Mouse (Mus musculus): ENCODE data around the gene Creb5.

Gene Creb5

GRCm38 (mm10) chr6:53583234-53583875, 296.3 kb downstream of the Creb5 start:
- DNase-seq (ENCODE audit: low read depth in 1 of 2, low spot score in 2 of 2) = no peak

GRCm38 (mm10) chr6:53584718-53585405, 297.8 kb downstream of the Creb5 start:
- DNase-seq (ENCODE audit: low read depth in 1 of 2, low spot score in 2 of 2) = no peak

GRCm38 (mm10) chr6:53589746-53590145, 302.7 kb downstream of the Creb5 start:
- DNase-seq (ENCODE audit: low read depth in 1 of 2, low spot score in 2 of 2) = peak in 1 of 2 experiments; percentile 7

GRCm38 (mm10) chr6:53592230-53592629, 305.2 kb downstream of the Creb5 start:
- peak; percentile 29 to 30 for DNase-seq (ENCODE audit: low read depth in 1 of 2, low spot score in 2 of 2)

- no peak for DNase-seq (ENCODE audit: low read depth in 1 of 2, low spot score in 2 of 2)
These were observed 306.5 kb downstream of the Creb5 start for GRCm38 (mm10) chr6:53593603-53594002.

GRCm38 (mm10) chr6:53594316-53594715, 307.2 kb downstream of the Creb5 start:
- no peak for DNase-seq (ENCODE audit: low read depth in 1 of 2, low spot score in 2 of 2)

GRCm38 (mm10) chr6:53596402-53596801, 309.3 kb downstream of the Creb5 start:
- no peak for DNase-seq (ENCODE audit: low read depth in 1 of 2, low spot score in 2 of 2)

GRCm38 (mm10) chr6:53603041-53603440, 316.0 kb downstream of the Creb5 start:
- no peak for DNase-seq (ENCODE audit: low read depth in 1 of 2, low spot score in 2 of 2)

- no peak for DNase-seq (ENCODE audit: low read depth in 1 of 2, low spot score in 2 of 2)
These were observed 316.6 kb downstream of the Creb5 start for GRCm38 (mm10) chr6:53603695-53604094.

- DNase-seq (ENCODE audit: low read depth in 1 of 2, low spot score in 2 of 2) = no peak
These were observed 317.3 kb downstream of the Creb5 start for GRCm38 (mm10) chr6:53604386-53604785.

GRCm38 (mm10) chr6:53605184-53605583, 318.1 kb downstream of the Creb5 start:
- DNase-seq (ENCODE audit: low read depth in 1 of 2, low spot score in 2 of 2) = no peak

GRCm38 (mm10) chr6:53611451-53611945, 324.4 kb downstream of the Creb5 start:
- no peak for DNase-seq (ENCODE audit: low read depth in 1 of 2, low spot score in 2 of 2)

- no peak for DNase-seq (ENCODE audit: low read depth in 1 of 2, low spot score in 2 of 2)
These were observed 325.6 kb downstream of the Creb5 start for GRCm38 (mm10) chr6:53612681-53613080.

GRCm38 (mm10) chr6:53615440-53616211, 328.6 kb downstream of the Creb5 start:
- DNase-seq (ENCODE audit: low read depth in 1 of 2, low spot score in 2 of 2) = no peak

- DNase-seq (ENCODE audit: low read depth in 1 of 2, low spot score in 2 of 2) = no peak
These were observed 331.1 kb downstream of the Creb5 start for GRCm38 (mm10) chr6:53618164-53618563.

- DNase-seq (ENCODE audit: low read depth in 1 of 2, low spot score in 2 of 2) = no peak
These were observed 332.6 kb downstream of the Creb5 start for GRCm38 (mm10) chr6:53619676-53620075.

- no peak for DNase-seq (ENCODE audit: low read depth in 1 of 2, low spot score in 2 of 2)
These were observed 334.2 kb downstream of the Creb5 start for GRCm38 (mm10) chr6:53621295-53621694.

GRCm38 (mm10) chr6:53624455-53625276, 337.6 kb downstream of the Creb5 start:
- no peak for DNase-seq (ENCODE audit: low read depth in 1 of 2, low spot score in 2 of 2)

GRCm38 (mm10) chr6:53626044-53626443, 339.0 kb downstream of the Creb5 start:
- no peak for DNase-seq (ENCODE audit: low read depth in 1 of 2, low spot score in 2 of 2)

- no peak for DNase-seq (ENCODE audit: low read depth in 1 of 2, low spot score in 2 of 2)
These were observed 341.6 kb downstream of the Creb5 start for GRCm38 (mm10) chr6:53628714-53629113.

GRCm38 (mm10) chr6:53635453-53635852, 348.4 kb downstream of the Creb5 start:
- DNase-seq (ENCODE audit: low read depth in 1 of 2, low spot score in 2 of 2) = no peak

Data from monocyte, adult 2 months (primary cell).